Mouse (Mus musculus) myocyte (in vitro differentiated cells): ENCODE measurements around the gene Grb14.

Source experiments
- E2F4 ChIP-seq: IDR thresholded peaks from one replicate; pipeline ENCODE4 v1.6.1; 2011; ENCODE audit warnings: mild to moderate bottlenecking, control low read depth, moderate library complexity; ENCODE audit not compliant: insufficient read depth
- MYOD1 ChIP-seq, 3 experiments: IDR thresholded peaks; one replicate each; pipeline ENCODE4 v1.6.1; 2011; ENCODE audit warnings: control low read depth in 2 of 3, low read depth in 2 of 3, mild to moderate bottlenecking in 2 of 3, moderate library complexity in 1 of 3; ENCODE audit not compliant: insufficient read length in 2 of 3, control insufficient read depth in 1 of 3
- POLR2A ChIP-seq: IDR thresholded peaks from one replicate; pipeline ENCODE4 v1.6.1; 2011; ENCODE audit warnings: low read depth, mild to moderate bottlenecking, control low read depth, moderate library complexity; ENCODE audit not compliant: insufficient read length
- TCF12 ChIP-seq: IDR thresholded peaks from one replicate; pipeline ENCODE4 v1.6.1; 2011; ENCODE audit warnings: mild to moderate bottlenecking, control low read depth; ENCODE audit not compliant: poor library complexity, insufficient read depth, severe bottlenecking

DNA sequence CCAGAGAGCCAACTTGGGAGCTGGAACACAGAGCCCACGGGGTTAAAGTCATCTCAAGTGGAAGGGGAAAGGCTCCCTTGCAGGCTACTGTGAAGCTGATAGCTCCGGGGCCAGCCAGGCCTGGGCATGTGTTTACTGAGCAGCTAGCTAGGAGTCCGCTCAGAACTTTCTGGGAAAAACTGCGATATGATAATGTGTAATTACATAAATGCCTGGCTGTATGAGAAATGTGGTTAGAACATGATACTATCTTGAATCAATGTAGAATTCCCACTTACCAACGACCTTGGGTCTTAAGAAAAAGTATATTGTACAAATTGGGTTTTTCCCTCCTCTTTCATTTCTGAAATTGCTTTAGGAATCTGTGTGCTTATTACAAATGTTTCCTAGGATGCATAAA lies 53.0 kb downstream of the Grb14 start:
- TF ChIP-seq POLR2A, result no peak
- no peak for TF ChIP-seq TCF12
- TF ChIP-seq E2F4, result no peak
- no peak for TF ChIP-seq MYOD1 (IDR thresholded peaks at IDR 0.05; ENCODE audit: control insufficient read depth in 1 of 3, insufficient read length in 2 of 3, low read depth in 2 of 3)
